Comparison of ENCODE assay signal across 17 mouse cellular contexts in the genomic region with DNA sequence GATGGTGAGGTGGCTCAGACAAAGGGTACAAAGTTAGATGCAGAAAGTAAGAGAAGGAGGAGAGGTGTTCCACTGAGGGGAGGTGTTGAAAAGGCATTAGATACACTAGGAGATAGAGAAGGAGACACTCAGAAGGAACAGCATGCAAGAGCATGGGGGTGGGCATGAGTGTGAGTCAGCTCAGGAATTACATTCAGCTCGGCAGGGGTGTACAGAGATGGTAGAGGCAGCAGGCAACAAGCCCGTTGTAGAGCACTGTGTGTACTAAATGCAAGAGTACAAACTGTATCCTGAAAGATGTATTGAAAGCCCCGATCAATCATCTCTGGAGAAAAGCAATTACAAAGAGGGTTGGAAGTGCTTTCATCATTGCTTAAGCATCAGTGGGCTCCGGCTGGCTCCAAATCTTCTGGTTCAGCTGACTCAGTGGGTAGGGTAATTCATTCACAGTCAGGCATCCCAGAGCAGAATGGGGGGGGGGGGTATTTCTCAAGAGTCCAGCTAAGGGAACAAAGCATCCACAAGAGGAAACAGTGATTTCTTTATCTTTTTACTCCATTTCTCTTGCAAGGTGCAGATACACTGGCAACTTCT. TPM values are rescaled to one million over a fixed set of nuclear protein-coding genes. Genes with fewer than 3 reads are reported as not detected.
DNase-seq lines count a peak whose midpoint lies in the region; ATAC-seq lines count a peak whose summit lies in the region.
"Had no signal": no experiment of that assay in that cellular context is flagged by ENCODE, and none has a peak within 500 bp of the region (broad histone marks: within the 10 kb centered on the region; RNA-seq: fewer than 3 reads in every experiment).

No protein-coding gene starts in this region.

- ATAC-seq in hindbrain, embryonic 13.5 days (ENCODE audit: low FRiP score) = peak; percentile 57; the same call in 1 of the 2 replicates
- ATAC-seq in hindbrain, embryonic 12.5 days (ENCODE audit: low FRiP score) = no peak
- ATAC-seq in forebrain, embryonic 12.5 days (ENCODE audit: low FRiP score) = peak; percentile 70
- 0 out of 2 replicates have a peak, but pooled peaks have one; percentile 25 for ATAC-seq in midbrain, embryonic 16.5 days
- ATAC-seq: liver, embryonic 12.5 days had no signal

- intact Hi-C loops in heart, postnatal 14 days (cut with DNase I) = no loop called here

- H3K27me3 ChIP-seq in hindbrain, embryonic 13.5 days = peaks cover 9% of the 10 kb centered on the region
- peaks cover 3% of the 10 kb centered on the region; the same call in 1 of the 2 replicates for H3K27me3 ChIP-seq in hindbrain, embryonic 12.5 days
- 0 out of 2 replicates have a peak, but pooled peaks cover 9% of the 10 kb centered on the region for H3K27me3 ChIP-seq in forebrain, embryonic 12.5 days
- no peaks in the 10 kb centered on the region; the same call in 1 of the 2 replicates for H3K27me3 ChIP-seq in midbrain, embryonic 16.5 days (ENCODE audit: control insufficient read depth, insufficient read depth, low read depth, low read length)
- H3K27me3 ChIP-seq: hindbrain, embryonic 15.5 days had no signal

- WGBS in hindbrain, embryonic 13.5 days = 23% methylated on average over 4 of the region's 4 CpGs
- WGBS in hindbrain, embryonic 12.5 days = 39% methylated on average over 4 of the region's 4 CpGs
- 26% methylated on average over 4 of the region's 4 CpGs for WGBS in forebrain, embryonic 12.5 days
- WGBS in midbrain, embryonic 16.5 days = 30% methylated on average over 4 of the region's 4 CpGs

- no peaks in the 10 kb centered on the region for H3K9me3 ChIP-seq in hindbrain, embryonic 13.5 days
- no peaks in the 10 kb centered on the region for H3K9me3 ChIP-seq in hindbrain, embryonic 12.5 days (replicated peaks)
- no peaks in the 10 kb centered on the region for H3K9me3 ChIP-seq in forebrain, embryonic 12.5 days
- no peaks in the 10 kb centered on the region for H3K9me3 ChIP-seq in midbrain, embryonic 16.5 days (replicated peaks; ENCODE audit: control insufficient read depth, low read length, poor library complexity, severe bottlenecking)
- H3K9me3 ChIP-seq: hindbrain, embryonic 15.5 days; limb, embryonic 10.5 days; liver, embryonic 12.5 days had no signal

- no peaks in the 10 kb centered on the region for H3K36me3 ChIP-seq in hindbrain, embryonic 13.5 days
- H3K36me3 ChIP-seq in hindbrain, embryonic 12.5 days = no peaks in the 10 kb centered on the region
- H3K36me3 ChIP-seq in forebrain, embryonic 12.5 days (replicated peaks) = peaks cover 8% of the 10 kb centered on the region
- H3K36me3 ChIP-seq in midbrain, embryonic 16.5 days (ENCODE audit: control insufficient read depth, insufficient read depth, low read length) = no peaks in the 10 kb centered on the region
- H3K36me3 ChIP-seq: hindbrain, embryonic 15.5 days; limb, embryonic 10.5 days; liver, embryonic 12.5 days had no signal

- H3K4me3 ChIP-seq in hindbrain, embryonic 13.5 days = no peak overlapping the region
- no peak overlapping the region for H3K4me3 ChIP-seq in hindbrain, embryonic 12.5 days
- H3K4me3 ChIP-seq in forebrain, embryonic 12.5 days (replicated peaks) = no peak overlapping the region
- H3K4me3 ChIP-seq in midbrain, embryonic 16.5 days (ENCODE audit: low read depth, low read length) = no peak overlapping the region
- H3K4me3 ChIP-seq: hindbrain, embryonic 15.5 days; limb, embryonic 10.5 days; liver, embryonic 12.5 days; myocyte had no signal

- H3K4me2 ChIP-seq in hindbrain, embryonic 13.5 days = no peak overlapping the region
- H3K4me2 ChIP-seq in hindbrain, embryonic 12.5 days (replicated peaks) = no peak overlapping the region
- H3K4me2 ChIP-seq in forebrain, embryonic 12.5 days = no peak overlapping the region
- no peak overlapping the region for H3K4me2 ChIP-seq in midbrain, embryonic 16.5 days (ENCODE audit: low read length)
- H3K4me2 ChIP-seq: hindbrain, embryonic 15.5 days; liver, embryonic 12.5 days had no signal

- H3K9ac ChIP-seq in hindbrain, embryonic 13.5 days = no peak overlapping the region
- no peak overlapping the region for H3K9ac ChIP-seq in hindbrain, embryonic 12.5 days
- H3K9ac ChIP-seq in forebrain, embryonic 12.5 days = no peak overlapping the region
- no peak overlapping the region for H3K9ac ChIP-seq in midbrain, embryonic 16.5 days (ENCODE audit: low read depth, low read length)
- H3K9ac ChIP-seq: hindbrain, embryonic 15.5 days; liver, embryonic 12.5 days had no signal

- no peak overlapping the region for H3K27ac ChIP-seq in hindbrain, embryonic 13.5 days
- no peak overlapping the region for H3K27ac ChIP-seq in hindbrain, embryonic 12.5 days
- H3K27ac ChIP-seq in forebrain, embryonic 12.5 days = no peak overlapping the region
- H3K27ac ChIP-seq in midbrain, embryonic 16.5 days (ENCODE audit: low read length) = no peak overlapping the region
- H3K27ac ChIP-seq: hindbrain, embryonic 15.5 days; limb, embryonic 10.5 days; liver, embryonic 12.5 days had no signal

- DNase-seq in Muller cell, postnatal 12 days (ENCODE audit: inconsistent ontology term) = peak; percentile 87
- no peak for DNase-seq in heart, postnatal 14 days
- DNase-seq in lung, adult 18-20 months = no peak
- DNase-seq in layer of hippocampus, adult 11-12 months (ENCODE audit: low spot score) = no peak
- DNase-seq: kidney, adult 8-10 months; kidney, postnatal 4 days; thymus, postnatal 14 days had no signal

- H3K4me1 ChIP-seq in hindbrain, embryonic 13.5 days (replicated peaks) = peaks cover 19% of the 10 kb centered on the region
- H3K4me1 ChIP-seq in hindbrain, embryonic 12.5 days = peaks cover 11% of the 10 kb centered on the region; the same call in 1 of the 2 replicates
- H3K4me1 ChIP-seq in forebrain, embryonic 12.5 days = peaks cover 28% of the 10 kb centered on the region
- 0 out of 2 replicates have a peak, but pooled peaks cover 3% of the 10 kb centered on the region for H3K4me1 ChIP-seq in midbrain, embryonic 16.5 days (ENCODE audit: control insufficient read depth, insufficient read depth, low read length)
- H3K4me1 ChIP-seq: liver, embryonic 12.5 days had no signal

RNA-seq across cellular contexts. Expression of a gene that starts 15.0 kb away (rescaled TPM):
- polyA plus RNA-seq in hindbrain, embryonic 13.5 days (2015; fragmentation: Nextera tagmentation; extraction: Ambion mirVana) = 19.5 and 22.1 TPM in 2 replicates
- polyA plus RNA-seq in hindbrain, embryonic 12.5 days (2016; fragmentation: Nextera tagmentation; extraction: Ambion mirVana) = 24.0 and 24.6 TPM in 2 replicates
- 21.3 and 22.3 TPM in 2 replicates for polyA plus RNA-seq in forebrain, embryonic 12.5 days (2016; fragmentation: Nextera tagmentation; extraction: Ambion mirVana)
- polyA plus RNA-seq in midbrain, embryonic 16.5 days (2015; fragmentation: Nextera tagmentation; extraction: Ambion mirVana) = 9.0 and 10.2 TPM in 2 replicates
- 10 to 100 TPM; 28.8 to 30.4 TPM for total RNA-seq in heart, postnatal 14 days (2021)
- total RNA-seq: granulocyte monocyte progenitor cell, adult 5-6 weeks; megakaryocyte progenitor cell, adult 5-6 weeks had no signal
